Mouse (Mus musculus) hindbrain, embryonic 11.5 days (tissue): ENCODE measurements at regions not wholly inside any gene's neighbourhood (a gene's known extent, or its start where the extent isn't known, plus 50 kb on each side); places are given as distances from the start of the nearest gene placed in this dataset.

ENCODE experiments used
- ATAC-seq: fragments of 200-750 bp; cut with Nextera tagmentation; 2 replicates; pipeline ENCODE4 v1.8.0; 2017; ENCODE audit warnings: mild to moderate bottlenecking, moderate TSS enrichment, moderate library complexity; ENCODE audit not compliant: low FRiP score
- DNase-seq: peaks from one replicate; pipeline ENCODE4 v3.0.0-alpha.2; 2015; ENCODE audit warnings: low spot score
- H3K27ac ChIP-seq: fragments of 300-500 bp; sonication (generic); 2 replicates; pipeline ENCODE4 v1.5.1; 2014; ENCODE audit warnings: mild to moderate bottlenecking, low read depth, low read length
- H3K27me3 ChIP-seq: fragments of 300-500 bp; sonication (generic); 2 replicates; pipeline ENCODE4 v1.6.1; 2014; ENCODE audit warnings: mild to moderate bottlenecking, low read length, moderate library complexity, mixed read lengths; ENCODE audit not compliant: control insufficient read depth, insufficient read depth
- H3K36me3 ChIP-seq: fragments of 300-500 bp; sonication (generic); 2 replicates; pipeline ENCODE4 v1.6.1; 2014; ENCODE audit warnings: mild to moderate bottlenecking, low read length, moderate library complexity, mixed read lengths; ENCODE audit not compliant: control insufficient read depth, insufficient read depth
- H3K4me1 ChIP-seq: fragments of 300-500 bp; sonication (generic); replicated peaks from 2 replicates; pipeline ENCODE4 v1.6.1; 2014; ENCODE audit warnings: low read length, mixed read lengths; ENCODE audit not compliant: control insufficient read depth, insufficient read depth
- H3K4me2 ChIP-seq: fragments of 300-500 bp; sonication (generic); replicated peaks from 2 replicates; pipeline ENCODE4 v1.6.1; 2014; ENCODE audit warnings: mild to moderate bottlenecking, low read depth, low read length
- H3K4me3 ChIP-seq: fragments of 300-500 bp; sonication (generic); 2 replicates; pipeline ENCODE4 v1.5.1; 2014; ENCODE audit warnings: low read depth, low read length
- H3K9ac ChIP-seq: fragments of 300-500 bp; sonication (generic); 2 replicates; pipeline ENCODE4 v1.6.1; 2014; ENCODE audit warnings: low read depth, low read length
- H3K9me3 ChIP-seq: fragments of 300-500 bp; sonication (generic); 2 replicates; pipeline ENCODE4 v1.6.1; 2016; ENCODE audit warnings: low read length; ENCODE audit not compliant: control insufficient read depth
- WGBS: fragments of 180-500 bp; shearing (Covaris S2); extraction: QIAGEN DNeasy Blood & Tissue Kit; methylation state at CpG from one replicate; pipeline ENCODE4 v1.1.7; 2014; 5-methylcytosine and 5-hydroxymethylcytosine counted together

DNA sequence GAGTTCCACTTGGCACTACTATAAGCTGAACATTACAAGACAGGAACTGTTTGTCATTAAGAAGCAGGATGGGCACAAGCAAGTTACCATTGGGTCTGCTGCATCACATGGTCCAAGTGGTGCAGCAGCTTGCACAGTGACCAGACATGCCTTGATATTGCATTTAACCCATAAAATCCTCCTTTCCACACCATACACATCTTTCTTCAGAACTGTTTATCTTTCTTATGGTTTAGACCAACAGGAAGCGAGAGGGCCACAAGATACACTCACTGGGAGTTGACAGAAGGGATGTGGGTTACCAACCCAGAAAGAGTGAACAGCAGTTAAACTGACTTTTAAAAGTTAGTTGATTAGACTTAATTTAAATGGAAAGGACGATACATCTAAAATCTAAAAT, 111.2 kb upstream of the Il6 start:
- WGBS, result 88% methylated on average over 2 of the region's 2 CpGs
- Histone ChIP-seq H3K4me3 (no peak overlapping the region), H3K27ac (no peak overlapping the region), H3K9me3 (no peaks in the 10 kb centered on the region), H3K9ac (no peak overlapping the region), H3K36me3 (no peaks in the 10 kb centered on the region), H3K4me2 (no peak overlapping the region), H3K4me1 (no peaks in the 10 kb centered on the region), H3K27me3 (no peaks in the 10 kb centered on the region)
- DNase-seq (no peak), ATAC-seq (no peak)

- Histone ChIP-seq H3K36me3 (no peaks in the 10 kb centered on the region), H3K9me3 (0 out of 2 replicates have a peak, but pooled peaks cover 3% of the 10 kb centered on the region), H3K27me3 (no peaks in the 10 kb centered on the region), H3K4me1 (no peaks in the 10 kb centered on the region), H3K4me3 (no peak overlapping the region), H3K27ac (no peak overlapping the region), H3K4me2 (no peak overlapping the region), H3K9ac (no peak overlapping the region)
- no peak for DNase-seq
- WGBS, result 80% methylated on average over 2 of the region's 2 CpGs
- ATAC-seq, result no peak
Measured at GRCm38 (mm10) chr5:29920295-29920694, 92.6 kb upstream of the Il6 start.

- no peak overlapping the region for H3K4me3 ChIP-seq
- no peaks in the 10 kb centered on the region for H3K27me3 ChIP-seq
- H3K27ac ChIP-seq, result no peak overlapping the region
- WGBS, result 86% methylated on average over 2 of the region's 2 CpGs
- H3K4me1 ChIP-seq, result no peaks in the 10 kb centered on the region
- ATAC-seq (no peak), DNase-seq (no peak)
- H3K9me3 ChIP-seq, result no peaks in the 10 kb centered on the region
- no peaks in the 10 kb centered on the region for H3K36me3 ChIP-seq
- H3K4me2 ChIP-seq, result no peak overlapping the region
- H3K9ac ChIP-seq, result no peak overlapping the region
Measured at GRCm38 (mm10) chr5:29925527-29925926, 87.4 kb upstream of the Il6 start.

DNA sequence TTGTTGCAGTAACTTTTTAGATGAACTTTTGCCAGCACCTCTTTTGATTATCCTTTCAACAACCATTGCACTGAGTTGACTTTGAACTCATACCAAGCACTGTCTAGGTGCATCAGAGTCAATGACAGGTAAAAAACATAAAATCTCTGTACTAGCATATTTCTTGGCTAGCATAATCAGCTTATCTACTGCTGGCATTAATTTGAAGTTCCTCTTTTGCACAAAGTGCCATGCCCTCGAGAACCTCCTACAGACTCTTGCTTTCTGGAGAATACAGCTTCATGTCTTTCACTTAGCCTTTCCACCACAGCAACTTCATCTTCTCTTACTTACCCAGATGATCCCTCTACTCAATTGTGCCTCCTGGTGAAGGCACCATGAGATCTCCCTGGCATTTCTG, 85.3 kb upstream of the Il6 start:
- no peak overlapping the region for H3K4me2 ChIP-seq
- no peak overlapping the region for H3K9ac ChIP-seq
- no peaks in the 10 kb centered on the region for H3K9me3 ChIP-seq
- DNase-seq (no peak), ATAC-seq (no peak)
- H3K27ac ChIP-seq, result no peak overlapping the region
- H3K36me3 ChIP-seq, result no peaks in the 10 kb centered on the region
- H3K4me3 ChIP-seq, result no peak overlapping the region
- no peaks in the 10 kb centered on the region for H3K4me1 ChIP-seq
- H3K27me3 ChIP-seq, result no peaks in the 10 kb centered on the region
- 68% methylated on average over 1 of the region's 1 CpGs for WGBS

DNA sequence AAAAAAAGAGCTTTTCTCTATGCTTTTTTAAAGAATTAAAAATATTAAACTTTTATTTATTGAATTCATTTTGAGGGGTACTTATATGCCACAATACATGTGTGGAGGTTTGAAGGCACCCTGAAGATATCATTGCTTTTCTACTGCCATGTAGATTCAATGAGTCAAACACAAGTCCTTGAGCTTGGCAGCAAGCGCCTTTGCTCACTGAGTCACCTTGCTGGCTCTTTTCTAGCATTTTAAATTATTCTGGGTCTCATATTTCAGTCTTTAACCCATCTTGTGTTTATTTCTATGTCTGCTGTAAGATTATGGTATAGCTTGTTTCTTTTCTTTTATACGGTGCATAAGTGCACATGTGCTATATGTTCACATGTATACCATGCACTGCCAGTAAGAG, 83.5 kb upstream of the Il6 start:
- Histone ChIP-seq H3K9me3 (no peaks in the 10 kb centered on the region), H3K4me3 (no peak overlapping the region), H3K27ac (no peak overlapping the region), H3K27me3 (no peaks in the 10 kb centered on the region), H3K4me1 (no peaks in the 10 kb centered on the region), H3K36me3 (no peaks in the 10 kb centered on the region), H3K9ac (no peak overlapping the region), H3K4me2 (no peak overlapping the region)
- DNase-seq, result no peak
- ATAC-seq, result no peak
- 90% methylated on average over 2 of the region's 2 CpGs for WGBS

GRCm38 (mm10) chr5:29947225-29947624, 65.7 kb upstream of the Il6 start:
- Histone ChIP-seq H3K4me3 (no peak overlapping the region), H3K27ac (no peak overlapping the region), H3K36me3 (no peaks in the 10 kb centered on the region), H3K4me2 (no peak overlapping the region), H3K4me1 (no peaks in the 10 kb centered on the region), H3K9me3 (no peaks in the 10 kb centered on the region), H3K27me3 (no peaks in the 10 kb centered on the region), H3K9ac (no peak overlapping the region)
- ATAC-seq, result no peak
- 69% methylated on average over 2 of the region's 2 CpGs for WGBS
- DNase-seq, result no peak

- no peak for DNase-seq
- no peaks in the 10 kb centered on the region for H3K4me1 ChIP-seq
- WGBS, result 71% methylated on average over 3 of the region's 3 CpGs
- H3K27ac ChIP-seq, result no peak overlapping the region
- no peaks in the 10 kb centered on the region for H3K9me3 ChIP-seq
- no peak overlapping the region for H3K9ac ChIP-seq
- no peak for ATAC-seq
- no peaks in the 10 kb centered on the region for H3K36me3 ChIP-seq
- no peak overlapping the region for H3K4me2 ChIP-seq
- no peaks in the 10 kb centered on the region for H3K27me3 ChIP-seq
- no peak overlapping the region for H3K4me3 ChIP-seq
Measured at GRCm38 (mm10) chr5:29948161-29948560, 64.8 kb upstream of the Il6 start.

DNA sequence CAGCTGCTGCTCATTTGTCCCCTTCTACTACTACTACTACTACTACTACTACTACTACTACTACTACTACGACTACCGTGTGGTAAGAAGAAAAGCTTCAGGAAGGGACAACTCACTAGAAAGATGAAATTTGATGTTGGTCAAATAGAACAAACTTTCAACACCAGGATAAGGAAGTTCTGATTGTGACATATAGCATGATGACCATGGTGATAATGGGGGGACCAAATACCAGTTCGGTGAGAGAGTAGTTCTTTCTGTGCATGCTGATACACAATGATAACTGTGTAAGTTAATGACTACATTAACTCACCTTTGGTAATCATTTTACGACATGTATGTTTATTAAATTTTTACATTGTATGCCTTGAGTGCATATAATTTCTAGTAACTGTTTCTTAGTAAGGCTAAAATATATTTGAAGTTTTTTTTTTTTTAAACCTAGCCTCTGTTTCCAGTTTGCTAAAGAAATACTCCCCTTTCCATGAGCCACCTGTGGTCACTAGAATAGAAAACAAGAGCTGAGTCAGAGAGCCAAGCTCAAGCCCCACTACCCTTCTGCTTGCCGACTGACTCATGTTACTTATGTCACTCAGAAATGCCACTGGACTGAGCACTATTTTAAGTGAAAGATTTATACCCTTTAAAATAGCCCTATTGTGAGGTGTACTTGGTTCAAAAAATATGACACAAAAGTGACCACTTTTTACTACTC, 62.3 kb upstream of the Il6 start:
- no peak overlapping the region for H3K4me2 ChIP-seq
- no peak overlapping the region for H3K27ac ChIP-seq
- WGBS, result 91% methylated on average over 5 of the region's 5 CpGs
- no peak overlapping the region for H3K4me3 ChIP-seq
- no peaks in the 10 kb centered on the region for H3K36me3 ChIP-seq
- no peaks in the 10 kb centered on the region for H3K9me3 ChIP-seq
- no peak overlapping the region for H3K9ac ChIP-seq
- no peaks in the 10 kb centered on the region for H3K27me3 ChIP-seq
- ATAC-seq, result no peak
- no peaks in the 10 kb centered on the region for H3K4me1 ChIP-seq
- no peak for DNase-seq
